Mouse (Mus musculus) central nervous system, embryonic 14 days (tissue): ENCODE data around the gene Hspb9. TPM values are rescaled to one million over a fixed set of nuclear protein-coding genes. Genes with fewer than 3 reads are reported as not detected.

Experiments used
- polyA plus RNA-seq: library from polyadenylated mRNA; depleted of rRNA; stranded (reverse); fragments of >200 nt; gene quantifications from 2 replicates; pipeline ENCODE4 v1.2.3, GENCODE M21; 2012; rRNA removed

Hspb9 gene
- not detected in 2 replicates for polyA plus RNA-seq

GRCm38 (mm10) chr11:100713735-100714533 lies at the start of gene Hspb9:
Hspb9 (plus strand) TSS chr11:100713850.

GRCm38 (mm10) chr11:100692164-100692616 lies 21.5 kb upstream of the Hspb9 start, which contains the start of gene Zfp385c:
Zfp385c (minus strand) TSS chr11:100692455.

GRCm38 (mm10) chr11:100703851-100704531 lies 9.7 kb upstream of the Hspb9 start, which contains the start of gene Dhx58:
Dhx58 (minus strand) TSS chr11:100704271.

GRCm38 (mm10) chr11:100711783-100712615 lies 1.7 kb upstream of the Hspb9 start, which contains the start of gene Kat2a:
Kat2a (minus strand) TSS chr11:100712465.

GRCm38 (mm10) chr11:100738066-100738604 lies 24.5 kb downstream of the Hspb9 start, which contains the start of gene Rab5c:
Rab5c (minus strand) TSS chr11:100738215.

GRCm38 (mm10) chr11:100759611-100760233 lies 46.1 kb downstream of the Hspb9 start, which contains the start of gene Kcnh4:
Kcnh4 (minus strand) TSS chr11:100759942.

GRCm38 (mm10) chr11:100762831-100763230 lies 49.2 kb downstream of the Hspb9 start, which contains the start of gene Hcrt:
Hcrt (minus strand) TSS chr11:100762931.

Other genes starting within 250 kb of the Hspb9 start
- gene Klhl11, start 241.1 kb upstream of the Hspb9 start, polyA plus RNA-seq: 7.5 and 8.1 TPM in 2 replicates
- 182 and 207 TPM in 2 replicates for gene Acly, start 185.8 kb upstream of the Hspb9 start, polyA plus RNA-seq
- 1.6 and 1.7 TPM in 2 replicates for gene Ttc25, start 168.2 kb upstream of the Hspb9 start, polyA plus RNA-seq
- gene Cnp, start 138.9 kb upstream of the Hspb9 start, polyA plus RNA-seq: 15.2 and 19.3 TPM in 2 replicates
- 93.5 and 98.6 TPM in 2 replicates for gene Nkiras2, start 94.6 kb upstream of the Hspb9 start, polyA plus RNA-seq
- gene Dnajc7, start 93.7 kb upstream of the Hspb9 start, polyA plus RNA-seq: 241 and 259 TPM in 2 replicates
- gene Zfp385c, start 21.4 kb upstream of the Hspb9 start, polyA plus RNA-seq: 0.26 and 2.1 TPM in 2 replicates
- 3.3 and 3.5 TPM in 2 replicates for gene Dhx58, start 9.6 kb upstream of the Hspb9 start, polyA plus RNA-seq
- gene Kat2a, start 1.4 kb upstream of the Hspb9 start, polyA plus RNA-seq: 62.1 and 66.2 TPM in 2 replicates
- gene Rab5c, start 24.4 kb downstream of the Hspb9 start, polyA plus RNA-seq: 202 and 208 TPM in 2 replicates
- 26.0 and 29.2 TPM in 2 replicates for gene Kcnh4, start 46.1 kb downstream of the Hspb9 start, polyA plus RNA-seq
- gene Hcrt, start 49.1 kb downstream of the Hspb9 start, polyA plus RNA-seq: 0.15 and 0.38 TPM in 2 replicates
- gene Ghdc, start 57.1 kb downstream of the Hspb9 start, polyA plus RNA-seq: 5.9 and 8.0 TPM in 2 replicates
- gene Stat5b, start 136.9 kb downstream of the Hspb9 start, polyA plus RNA-seq: 15.6 and 17.7 TPM in 2 replicates
- gene Stat5a, start 145.5 kb downstream of the Hspb9 start, polyA plus RNA-seq: 1.7 and 2.7 TPM in 2 replicates
- gene Stat3, start 225.7 kb downstream of the Hspb9 start, polyA plus RNA-seq: 35.0 and 48.7 TPM in 2 replicates